Mouse (Mus musculus): ENCODE results near the gene Gm11639.

DNA sequence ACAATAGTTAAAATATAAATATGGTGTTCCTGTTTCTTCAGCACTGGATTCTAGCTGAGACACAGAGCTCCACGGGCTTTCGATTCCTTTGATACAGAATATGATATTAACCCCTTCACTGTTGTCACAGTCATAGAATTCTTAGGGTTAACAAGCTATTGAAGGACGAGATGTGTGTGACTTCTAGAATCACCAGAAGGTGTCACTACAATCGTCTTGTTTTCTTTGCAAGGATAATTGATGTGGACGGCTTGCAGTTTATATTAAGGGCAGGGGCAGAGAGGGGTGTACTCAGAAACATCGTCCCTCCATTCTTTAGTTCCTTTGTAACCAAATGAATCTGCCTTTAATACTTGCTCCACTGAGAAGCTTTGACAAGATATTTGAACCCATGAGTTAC lies 80.3 kb downstream of the Gm11639 start:
- TF ChIP-seq CTCF (IDR thresholded peaks at IDR 0.05; ENCODE audit: low read depth, low read length): no peak
- TF ChIP-seq EP300 (IDR thresholded peaks at IDR 0.05; ENCODE audit: insufficient read depth, low read depth, low read length): no peak
